Mouse (Mus musculus): ENCODE measurements around the gene Gm9495. TPM values are rescaled to one million over a fixed set of nuclear protein-coding genes. Genes with fewer than 3 reads are reported as not detected.

Gm9495 gene
- 0.18 TPM in 1 of 2 replicates, not detected in the other for polyA plus RNA-seq (2012; rRNA removed)

GRCm38 (mm10) chr8:69453465-69453864, at the start of gene Gm9495:
TSS of gene Gm9495 (minus strand) at chr8:69453565.

Other genes starting within 250 kb of the Gm9495 start
- 11.1 and 11.6 TPM in 2 replicates for gene Zfp930, start 244.5 kb downstream of the Gm9495 start, polyA plus RNA-seq (2012; rRNA removed)
- gene D130040H23Rik, start 182.5 kb downstream of the Gm9495 start, polyA plus RNA-seq (2012; rRNA removed) = 7.7 and 8.5 TPM in 2 replicates
- gene Gm7697, start 69.4 kb upstream of the Gm9495 start, polyA plus RNA-seq (2012; rRNA removed) = 0.08 and 0.09 TPM in 2 replicates
- gene Zfp868, start 172.0 kb upstream of the Gm9495 start, polyA plus RNA-seq (2012; rRNA removed) = 19.2 and 19.7 TPM in 2 replicates
- 2.4 and 2.8 TPM in 2 replicates for gene Zfp964, start 200.9 kb upstream of the Gm9495 start, polyA plus RNA-seq (2012; rRNA removed)